In genomic region chr12:52925448-52925847, GRCm38 (mm10) we compare ENCODE assay signal across 16 mouse cellular contexts.
"Had no signal": no experiment of that assay in that cellular context is flagged by ENCODE, and none has a peak within 500 bp of the region (broad histone marks: within the 10 kb centered on the region; RNA-seq: fewer than 3 reads in every experiment).

No protein-coding gene starts in this region.

- DNase-seq: liver; liver, embryonic 13.5 days; liver, postnatal 0 days; lung, postnatal 14 days; right cerebral cortex, postnatal 14 days; thymus, adult 18-20 months; thymus, postnatal 14 days had no signal

- H3K27me3 ChIP-seq: liver, embryonic 13.5 days; lung, embryonic 15.5 days; midbrain, embryonic 15.5 days; neural tube, embryonic 13.5 days had no signal

- ATAC-seq: intestine, postnatal 0 days; liver, postnatal 0 days; midbrain, embryonic 15.5 days had no signal

- H3K9me3 ChIP-seq: liver, embryonic 13.5 days; lung, embryonic 15.5 days; megakaryocyte, embryonic 14.5 days; midbrain, embryonic 15.5 days; neural tube, embryonic 13.5 days had no signal

- H3K27ac ChIP-seq: layer of hippocampus, adult 2 months; liver, embryonic 13.5 days; lung, embryonic 15.5 days; macrophage; midbrain, embryonic 15.5 days; stomach, postnatal 0 days had no signal

- H3K4me2 ChIP-seq: liver, embryonic 13.5 days; lung, embryonic 15.5 days; midbrain, embryonic 11.5 days; midbrain, embryonic 15.5 days; neural tube, embryonic 13.5 days had no signal

- H3K9ac ChIP-seq: liver, embryonic 13.5 days; liver, postnatal 0 days; lung, embryonic 15.5 days; midbrain, embryonic 15.5 days; neural tube, embryonic 13.5 days had no signal

- H3K4me3 ChIP-seq: layer of hippocampus, adult 2 months; liver, embryonic 13.5 days; lung, embryonic 15.5 days; megakaryocyte, embryonic 14.5 days; midbrain, embryonic 15.5 days; neural tube, embryonic 13.5 days had no signal

- H3K36me3 ChIP-seq: liver, embryonic 13.5 days; lung, embryonic 15.5 days; midbrain, embryonic 15.5 days; neural tube, embryonic 13.5 days had no signal

- H3K4me1 ChIP-seq: liver, embryonic 13.5 days; lung, embryonic 15.5 days; megakaryocyte, embryonic 14.5 days; midbrain, embryonic 15.5 days had no signal
